Mouse (Mus musculus) monocyte, adult 5-6 weeks (primary cell): ENCODE data around the gene Vps53. TPM values are rescaled to one million over a fixed set of nuclear protein-coding genes. Genes with fewer than 3 reads are reported as not detected.

Experiments
- ATAC-seq: fragments of 153-309, 156-312 bp; replicated peaks from 2 replicates; pipeline ENCODE4 v1.8.0; 2017; ENCODE audit warnings: mild to moderate bottlenecking; ENCODE audit not compliant: low TSS enrichment, insufficient number of reproducible peaks, severe bottlenecking, poor library complexity, low FRiP score
- total RNA-seq: library from RNA; stranded (forward); fragments of 200-1000, 200-491, 200-594 nt; gene quantifications from 3 replicates; pipeline ENCODE4 v1.2.3, GENCODE M21; 2017

Vps53 gene
- total RNA-seq, 1 experiment from 2014 or later = 41.9 TPM

DNA sequence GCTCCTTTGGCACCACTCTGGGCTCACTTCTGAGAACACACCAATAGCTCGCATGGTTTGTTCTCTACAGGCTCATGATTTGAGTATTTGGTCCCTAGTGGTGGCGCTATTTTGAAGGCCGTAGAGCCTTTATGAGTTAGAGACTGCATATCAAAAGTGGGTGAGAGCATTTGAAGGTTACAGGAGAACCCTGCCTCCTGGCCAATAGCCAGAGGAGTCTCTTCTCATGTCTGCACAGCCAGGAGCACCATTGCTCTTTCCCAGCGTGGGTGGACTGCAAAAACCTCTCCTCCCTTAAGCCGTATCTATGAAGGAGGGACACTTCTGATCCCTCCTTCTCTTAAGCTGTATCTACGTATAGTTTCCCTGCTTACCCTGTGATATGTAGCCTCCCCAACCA lies 102.1 kb downstream of the Vps53 start:
- no peak for ATAC-seq

DNA sequence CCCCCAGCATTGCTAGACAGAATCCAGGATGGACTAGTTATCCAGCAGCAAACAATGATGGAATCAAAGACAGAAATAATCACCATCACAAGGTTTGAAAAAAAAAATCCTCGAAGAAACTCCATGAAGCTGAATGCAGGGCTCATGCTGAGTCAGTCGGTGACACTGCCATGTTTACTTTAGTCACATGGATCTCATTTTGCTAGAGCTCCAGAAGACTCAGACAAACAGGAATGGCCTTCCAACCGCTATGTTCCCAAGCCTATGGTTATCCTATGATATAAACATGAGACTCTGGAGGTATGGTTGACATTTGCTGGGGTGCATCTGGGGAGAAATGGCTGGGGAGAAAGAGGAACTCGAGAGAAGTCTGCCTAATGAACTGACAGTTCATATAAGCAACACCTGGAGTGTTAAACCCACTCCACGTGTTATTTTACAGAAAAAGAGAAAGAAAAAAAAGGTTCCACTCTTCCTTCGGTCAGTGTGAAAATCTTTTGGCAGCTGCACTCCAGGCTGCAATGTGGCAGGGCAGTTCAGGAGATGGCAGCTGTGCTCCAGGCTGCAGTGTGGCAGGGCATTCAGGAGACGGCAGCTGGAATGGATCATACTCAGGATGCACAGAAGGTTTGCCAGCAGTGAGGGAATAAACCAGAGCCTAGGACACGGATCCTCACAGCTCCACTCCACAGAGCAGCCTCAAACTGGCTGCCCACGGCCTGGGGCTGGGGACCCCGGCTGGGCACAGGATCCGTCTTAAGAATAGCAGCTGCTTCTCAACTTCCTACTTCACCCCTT lies 105.0 kb downstream of the Vps53 start:
- ATAC-seq = no peak

DNA sequence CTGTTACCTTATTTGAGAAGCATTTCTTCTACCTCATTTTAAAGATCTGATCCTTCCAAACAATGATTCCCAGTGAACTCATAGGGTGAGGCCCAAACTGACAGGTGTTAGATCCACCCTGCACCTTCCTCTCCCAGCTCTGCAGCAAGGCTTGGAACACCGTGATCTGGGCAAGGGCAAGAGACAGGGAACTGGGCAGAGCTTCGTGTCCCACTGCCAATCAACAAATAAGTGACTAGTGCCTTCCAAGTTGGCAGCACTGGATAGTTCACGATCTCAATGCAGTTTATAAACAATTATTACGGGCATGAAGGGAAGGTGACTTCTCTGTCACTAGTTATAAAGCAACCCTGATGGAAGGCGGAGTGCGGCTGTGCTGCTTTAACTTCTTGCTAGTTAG lies 109.6 kb downstream of the Vps53 start:
- ATAC-seq = no peak

DNA sequence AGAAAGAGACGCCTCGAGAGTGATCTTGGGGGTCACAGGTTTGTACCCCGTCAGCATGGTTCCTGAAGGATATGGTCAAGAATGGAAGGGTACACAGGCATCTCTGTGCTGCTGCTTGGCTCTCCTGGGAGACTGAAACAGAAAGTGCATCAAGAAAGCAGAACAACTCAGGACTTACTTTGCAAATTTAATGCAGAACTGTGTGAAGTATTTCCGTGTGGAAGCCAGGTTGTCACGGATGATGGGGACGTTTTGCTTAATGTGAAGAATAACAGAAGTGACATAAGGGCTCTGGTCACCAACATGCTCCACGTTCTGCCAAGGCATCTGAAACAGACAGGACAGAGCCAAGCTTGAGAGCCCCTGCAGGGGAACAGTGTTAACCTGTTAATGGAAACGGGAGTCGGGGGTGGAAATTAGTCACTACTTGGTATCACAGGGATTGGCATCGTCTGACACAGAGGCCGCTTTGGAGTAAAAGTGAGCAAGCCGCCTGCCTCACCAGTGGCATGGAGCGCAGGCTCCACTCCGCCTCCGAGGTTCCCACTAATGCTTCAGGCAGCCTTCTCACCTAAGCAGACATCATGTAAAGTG lies 112.8 kb downstream of the Vps53 start:
- ATAC-seq = no peak

DNA sequence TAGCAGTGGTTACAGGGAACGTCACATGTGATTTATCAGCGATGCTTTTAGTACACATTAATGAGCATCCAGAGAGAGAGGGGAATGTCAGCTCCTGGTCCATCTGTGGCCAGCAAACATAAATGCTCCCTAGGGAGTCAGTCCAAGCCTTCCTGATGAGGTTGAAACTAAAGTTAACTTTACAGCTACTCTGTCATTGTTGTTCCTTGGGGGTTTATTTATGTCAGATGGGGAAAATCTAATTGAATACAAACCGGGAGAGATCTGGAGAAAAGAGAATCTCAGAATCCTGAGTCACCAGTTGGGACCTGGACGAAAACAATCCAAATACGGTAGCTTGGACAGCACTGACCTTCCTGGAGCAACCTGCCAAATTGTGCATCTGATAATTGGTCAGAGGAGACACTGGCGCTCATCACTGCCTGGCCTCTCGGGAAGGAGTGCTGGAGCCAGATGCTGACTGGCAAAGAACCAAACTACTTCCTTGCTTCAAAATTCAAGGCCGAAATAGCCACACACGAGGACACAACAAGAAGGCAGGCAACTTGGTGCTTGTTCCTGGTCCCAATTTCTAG lies 113.8 kb downstream of the Vps53 start:
- no peak for ATAC-seq

DNA sequence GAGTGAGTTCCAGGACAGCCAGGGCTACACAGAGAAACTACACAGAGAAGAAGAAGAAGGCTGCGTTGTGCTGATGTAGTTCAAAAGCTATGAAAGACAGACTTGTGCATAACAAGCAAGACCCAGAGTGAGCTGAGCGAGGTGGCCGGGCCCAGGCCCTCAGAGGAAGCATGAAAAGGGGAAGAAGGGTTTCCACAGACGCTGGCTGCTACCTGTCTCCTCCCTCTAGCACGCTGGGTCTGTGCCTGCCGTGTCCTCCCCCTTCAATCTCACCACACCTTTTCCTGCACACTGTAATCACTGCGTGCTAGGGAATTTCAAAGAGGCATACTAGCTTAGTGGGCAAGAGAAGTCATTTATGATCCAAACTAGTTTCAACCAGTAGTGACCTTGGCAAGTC lies 115.0 kb downstream of the Vps53 start:
- no peak for ATAC-seq

DNA sequence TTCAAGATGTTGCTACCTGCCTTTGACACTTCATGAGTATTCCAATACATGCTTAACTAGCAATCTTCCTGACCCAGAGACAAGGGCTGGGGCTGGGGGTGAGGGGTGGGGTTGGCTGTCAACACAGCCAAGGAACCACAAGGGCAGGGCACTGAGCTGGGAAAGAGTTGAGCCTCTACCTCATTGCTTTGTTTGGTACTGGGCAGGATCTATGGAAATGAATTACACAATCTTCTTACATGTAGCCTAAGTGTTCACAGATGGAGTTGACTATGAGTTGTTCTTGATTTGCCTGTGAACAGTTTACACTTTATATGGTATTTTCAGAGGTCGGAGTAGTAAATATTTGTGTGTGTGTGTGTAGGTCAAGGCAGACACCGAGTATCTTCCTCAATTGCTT lies 118.5 kb downstream of the Vps53 start:
- ATAC-seq = no peak

DNA sequence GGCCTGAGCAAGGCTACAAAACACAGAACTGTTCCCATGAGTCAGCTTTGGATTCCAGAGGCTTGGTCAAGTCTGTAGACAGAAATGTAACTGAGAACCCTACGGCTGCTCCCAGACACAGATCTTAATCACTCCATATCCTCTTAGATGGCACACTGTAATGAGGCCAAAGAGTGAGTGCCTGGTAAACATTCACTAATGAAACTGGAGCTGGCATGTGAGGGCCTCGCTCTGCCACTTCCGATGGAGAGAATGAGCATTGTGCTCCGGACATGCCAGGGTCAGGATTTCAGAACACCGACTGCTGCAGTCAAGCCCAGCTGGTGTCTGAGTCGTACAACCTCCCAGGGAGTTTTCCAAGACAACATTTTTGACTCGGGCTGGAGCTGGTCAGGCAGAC lies 119.5 kb downstream of the Vps53 start:
- no peak for ATAC-seq

DNA sequence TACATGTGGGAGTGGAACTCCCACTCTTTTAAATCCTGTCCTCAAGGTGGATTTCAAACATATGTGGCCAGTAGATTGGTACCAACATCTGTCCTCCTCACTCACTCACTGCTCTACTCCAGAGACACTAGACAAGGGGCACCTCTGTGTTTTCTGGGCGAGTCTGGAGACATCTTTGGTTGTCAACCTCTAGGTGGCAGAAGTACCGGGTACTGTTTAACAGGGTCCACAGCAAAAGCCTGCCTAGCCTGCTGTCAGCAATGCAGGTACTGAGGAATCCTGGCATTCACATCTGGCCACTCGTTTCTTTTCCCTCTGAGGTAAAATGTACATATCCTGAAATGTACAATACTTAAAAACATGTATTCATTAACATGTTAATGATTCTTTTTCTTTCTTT lies 123.0 kb downstream of the Vps53 start:
- no peak for ATAC-seq

DNA sequence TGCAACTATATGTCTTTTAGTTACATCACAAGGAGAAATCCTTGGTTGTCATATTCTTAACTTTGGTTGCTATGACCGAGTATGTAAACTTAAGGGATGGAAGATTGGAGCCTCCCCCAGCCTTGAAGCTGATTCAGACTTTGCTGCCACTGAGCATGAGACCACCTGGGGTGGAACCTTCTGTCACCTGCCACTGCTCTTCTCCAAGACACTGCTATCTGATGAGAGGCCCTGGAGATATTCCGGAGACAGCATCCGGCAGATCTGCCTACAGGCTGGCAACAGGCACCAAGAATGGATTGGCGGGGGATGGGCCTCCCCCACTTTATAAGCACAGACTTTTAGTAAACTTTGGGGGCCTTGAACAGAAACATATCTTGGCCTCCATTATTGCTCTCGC lies 127.0 kb downstream of the Vps53 start:
- ATAC-seq = no peak

DNA sequence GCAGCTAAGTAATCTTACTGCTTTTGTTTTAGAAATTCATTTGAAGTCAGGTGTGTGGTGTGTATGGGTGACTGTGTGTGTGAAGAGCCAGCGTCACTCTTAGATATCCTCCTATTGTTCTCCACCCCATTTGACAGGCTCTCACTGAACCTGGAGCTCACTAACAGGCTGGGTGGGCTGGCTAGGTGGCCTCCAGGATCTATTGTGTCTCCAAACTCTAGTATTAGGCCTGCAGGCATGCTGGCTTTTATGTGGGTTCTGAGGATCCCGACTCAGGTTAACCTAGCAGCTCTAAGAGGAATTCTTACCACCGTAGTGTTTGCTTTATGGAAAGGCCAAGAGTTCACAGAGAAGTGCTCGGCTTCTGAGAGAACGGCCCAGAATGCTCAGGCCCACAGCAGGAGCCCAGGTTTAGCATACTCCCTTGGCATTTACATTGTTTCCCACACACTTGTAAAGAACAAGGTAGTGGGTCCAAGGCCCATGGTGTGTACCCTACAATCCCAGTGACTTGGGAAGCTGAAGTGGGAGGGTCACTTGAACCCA lies 128.4 kb downstream of the Vps53 start:
- ATAC-seq = no peak

DNA sequence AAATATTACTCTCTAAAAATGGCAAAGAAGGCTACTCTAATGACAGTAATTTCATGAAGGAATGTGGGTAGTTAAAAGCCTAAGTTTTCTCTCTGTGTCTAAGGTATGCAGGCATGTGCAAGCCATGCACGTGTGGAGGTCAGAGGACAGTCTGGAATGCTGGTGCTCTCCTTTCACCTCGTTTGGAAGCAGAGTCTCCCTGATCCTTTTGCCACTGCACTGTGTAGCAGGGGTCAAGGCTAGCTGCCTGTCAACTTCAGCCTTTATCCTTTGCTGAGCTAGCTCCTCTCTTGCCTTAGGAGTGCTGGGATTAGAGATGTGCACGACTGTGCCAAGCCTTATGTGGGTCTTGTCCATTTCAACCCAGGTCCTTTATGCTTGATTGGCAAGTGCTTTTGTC lies 128.9 kb downstream of the Vps53 start:
- no peak for ATAC-seq

DNA sequence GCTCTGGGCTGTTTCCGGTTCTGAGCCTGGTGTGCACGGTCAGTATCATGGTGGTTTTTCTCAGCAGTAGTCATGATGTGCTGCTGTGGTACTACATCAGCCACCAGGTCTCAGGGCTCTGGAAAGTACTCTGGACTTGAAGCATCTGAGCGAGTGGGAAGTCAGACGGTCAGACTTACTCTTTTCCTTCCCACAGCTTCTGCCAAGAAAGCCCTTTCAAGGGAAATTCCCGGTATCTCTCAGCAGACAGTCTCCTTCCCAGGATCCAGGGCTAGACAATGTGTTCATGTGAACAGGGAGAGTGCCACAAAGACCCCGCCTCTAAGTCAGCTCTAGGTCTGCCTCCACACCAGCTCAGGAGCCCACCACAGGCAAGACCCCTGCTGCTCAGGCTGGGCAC lies 134.1 kb downstream of the Vps53 start:
- ATAC-seq = no peak

DNA sequence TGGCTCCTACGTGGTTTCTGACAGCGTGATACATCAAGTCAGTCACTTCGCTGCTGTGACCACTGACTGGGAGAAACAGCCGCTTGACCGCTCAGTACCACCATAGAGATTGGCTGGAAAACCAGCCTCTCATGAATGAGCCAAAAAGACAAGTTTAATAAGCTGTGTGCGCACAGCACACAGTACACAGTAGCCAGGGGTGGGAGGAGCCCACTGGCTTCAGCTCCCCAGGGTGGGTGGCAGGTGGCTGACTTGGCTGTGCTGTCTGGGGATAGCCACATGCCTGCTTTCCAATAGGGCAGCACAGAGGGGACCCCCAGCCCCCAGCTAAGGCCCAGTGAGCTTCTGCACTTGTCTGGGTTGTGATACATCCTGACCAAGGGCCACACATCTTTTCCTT lies 135.0 kb downstream of the Vps53 start:
- ATAC-seq = no peak

DNA sequence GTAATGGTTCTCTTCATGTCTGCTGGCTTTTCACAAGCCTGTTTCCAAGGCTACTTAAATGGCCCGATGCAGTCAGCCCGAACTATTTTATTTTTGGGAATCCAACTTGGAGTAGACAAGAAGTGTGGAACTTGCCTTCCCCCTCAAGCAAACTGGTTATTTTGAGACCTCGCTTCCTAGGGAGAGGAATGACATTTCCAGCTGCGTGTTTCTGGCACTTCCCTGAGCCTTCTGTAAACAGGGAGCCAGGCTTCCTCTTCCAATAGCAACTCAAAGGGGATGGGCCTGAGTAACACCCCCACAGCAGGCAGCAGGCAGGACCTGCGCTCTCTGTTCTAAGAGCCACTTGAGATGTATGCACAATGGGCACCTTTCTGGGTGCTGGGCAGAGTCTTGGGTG lies 136.6 kb downstream of the Vps53 start:
- no peak for ATAC-seq

DNA sequence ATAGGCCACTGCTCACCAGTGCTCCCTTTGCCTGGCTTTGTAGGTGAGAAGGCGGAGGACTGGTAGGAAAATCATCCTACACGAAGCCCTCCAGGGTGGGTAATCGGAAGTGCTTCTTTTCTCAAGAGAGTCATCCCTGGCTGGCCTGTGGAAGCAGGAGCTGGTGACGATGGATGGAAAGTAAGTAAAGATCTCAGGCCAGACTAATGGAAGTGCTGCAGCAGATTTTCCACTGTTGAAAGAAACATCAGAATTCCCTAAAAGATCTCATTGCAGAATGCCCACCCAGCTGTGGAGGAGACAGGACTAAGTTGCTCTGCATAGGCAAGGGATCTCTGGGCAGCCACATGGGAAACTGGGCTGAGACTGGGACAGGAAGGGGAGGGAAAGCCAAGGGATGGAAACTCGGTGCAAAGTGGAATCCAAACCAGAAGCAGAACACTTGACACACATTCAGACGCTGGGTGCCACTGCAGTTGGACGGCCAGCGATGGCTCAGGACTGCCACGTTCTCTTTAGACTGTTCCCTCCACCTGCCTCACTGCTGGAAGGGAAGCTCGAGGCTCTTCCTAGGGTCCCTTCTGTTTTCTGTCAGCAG lies 137.3 kb downstream of the Vps53 start:
- ATAC-seq = no peak

DNA sequence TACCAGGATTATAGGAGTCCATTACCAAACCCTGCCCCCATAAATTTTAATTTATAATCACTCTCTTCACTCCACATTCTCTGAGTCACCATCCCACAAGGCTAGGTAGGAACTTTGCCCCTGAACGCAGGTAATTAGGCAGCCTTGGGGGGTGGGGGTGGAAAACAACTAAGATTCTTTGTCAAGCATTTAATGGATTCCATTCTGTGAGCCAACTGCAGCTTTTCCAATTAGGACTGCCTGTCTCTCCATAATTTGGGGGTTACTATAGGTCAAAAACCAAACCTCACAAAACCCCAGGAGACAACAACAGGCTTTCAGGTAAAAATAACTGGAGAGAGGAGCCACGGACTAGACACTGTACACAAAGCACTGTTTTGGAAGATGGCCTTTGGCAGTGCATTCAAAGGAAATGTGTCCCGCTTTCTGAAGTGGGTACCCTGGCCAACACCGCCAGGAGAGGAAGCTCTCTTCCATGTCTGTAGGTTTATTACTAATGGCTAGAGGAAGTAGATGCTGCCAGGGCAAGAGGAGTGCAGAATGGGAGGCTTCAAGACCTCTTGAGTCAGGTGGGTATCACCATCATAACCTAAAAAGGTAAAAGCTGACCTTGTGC lies 138.6 kb downstream of the Vps53 start:
- no peak for ATAC-seq

DNA sequence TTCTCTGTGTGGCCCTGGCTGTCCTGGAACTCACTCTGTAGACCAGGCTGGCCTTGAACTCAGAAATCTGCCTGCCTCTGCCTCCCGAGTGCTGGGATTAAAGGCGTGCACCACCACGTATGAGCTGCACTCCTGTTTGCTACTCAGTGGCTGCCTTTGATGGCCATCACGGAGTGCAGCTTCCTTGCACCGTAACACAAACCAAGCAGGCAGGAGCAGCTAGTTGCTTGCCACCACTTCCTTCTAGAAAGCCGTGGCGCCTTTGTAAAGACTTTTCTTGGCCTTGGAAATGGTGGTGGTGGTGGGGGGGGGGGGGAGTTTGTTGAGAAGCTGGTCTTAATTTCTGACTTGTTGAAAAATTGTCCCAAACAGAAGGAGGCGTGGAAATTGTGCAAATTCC lies 139.3 kb downstream of the Vps53 start:
- ATAC-seq = no peak

DNA sequence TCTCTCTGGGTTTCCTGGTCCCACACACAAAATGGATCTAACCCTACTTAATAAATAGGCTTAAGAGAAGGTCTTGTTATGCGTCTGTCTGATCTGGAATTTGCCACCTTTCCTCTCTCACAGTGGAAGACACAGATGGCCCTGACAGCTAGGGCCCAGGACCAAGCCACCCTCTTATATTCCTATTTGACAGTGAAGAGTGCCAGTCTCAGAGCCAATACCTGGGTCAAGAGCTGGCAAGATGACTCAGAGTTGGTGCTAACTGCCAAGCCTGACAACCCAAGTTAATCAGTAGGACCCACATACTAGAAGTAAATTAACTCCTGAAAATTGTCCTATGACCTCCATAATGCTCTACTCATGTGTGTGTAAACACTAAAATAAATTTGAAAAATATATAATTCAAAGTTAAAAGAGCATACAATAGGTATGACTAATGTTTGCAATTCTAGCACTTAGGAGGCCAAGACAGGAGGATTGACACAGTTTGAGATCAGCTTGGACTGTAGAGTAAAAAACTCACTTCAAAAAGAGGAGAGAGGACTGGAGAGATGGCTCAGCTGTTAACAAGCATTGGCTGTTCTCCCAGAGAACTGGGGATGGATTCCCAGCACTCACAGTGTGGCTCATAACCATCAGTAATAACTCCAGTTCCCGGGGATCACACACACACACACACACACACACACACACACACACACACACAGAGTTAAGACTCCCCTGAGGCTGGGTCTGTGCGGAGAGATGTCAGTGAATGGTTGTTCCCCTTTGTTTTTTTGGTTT lies 140.0 kb downstream of the Vps53 start:
- no peak for ATAC-seq
